Mouse (Mus musculus): ENCODE data around the gene Ssbp2. TPM values are rescaled to one million over a fixed set of nuclear protein-coding genes. Genes with fewer than 3 reads are reported as not detected.

Ssbp2 gene
- polyA plus RNA-seq, 1 experiment: 2.5 TPM

GRCm38 (mm10) chr13:91540145-91541068, 80.3 kb downstream of the Ssbp2 start:
- H3K36me3 ChIP-seq (ENCODE audit: control insufficient read depth): peaks cover 40% of the 10 kb centered on the region
- H3K27me3 ChIP-seq (ENCODE audit: control insufficient read depth): no peaks in the 10 kb centered on the region
- no peak overlapping the region for H3K4me3 ChIP-seq (replicated peaks)
- no peak for TF ChIP-seq TAL1 (IDR thresholded peaks at IDR 0.05; ENCODE audit: low read length)
- TF ChIP-seq GATA1 (IDR thresholded peaks at IDR 0.05; ENCODE audit: low read length): no peak
- no peaks in the 10 kb centered on the region for H3K9me3 ChIP-seq (ENCODE audit: control insufficient read depth, low read length)
- peaks cover 46% of the 10 kb centered on the region for H3K4me1 ChIP-seq (ENCODE audit: control insufficient read depth)

DNA sequence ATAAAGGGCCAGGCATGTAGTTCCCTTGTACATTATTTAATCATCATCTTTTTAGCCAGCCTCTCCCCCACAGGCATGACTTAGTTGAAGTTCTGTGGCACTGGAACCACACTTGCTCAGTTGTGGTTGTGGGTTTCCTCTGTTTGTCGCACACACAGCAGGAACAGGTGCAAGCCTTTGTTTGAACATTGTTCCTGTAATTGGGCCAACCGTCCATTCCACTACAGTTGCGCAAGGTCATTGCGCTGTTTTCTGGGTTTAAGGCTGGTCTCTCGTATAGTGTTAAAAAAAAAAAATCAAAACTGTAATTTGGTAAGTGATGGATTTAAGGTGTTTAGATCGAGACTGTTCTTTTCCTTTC, 81.0 kb downstream of the Ssbp2 start:
- H3K36me3 ChIP-seq (ENCODE audit: control insufficient read depth): peaks cover 42% of the 10 kb centered on the region
- no peaks in the 10 kb centered on the region for H3K9me3 ChIP-seq (ENCODE audit: control insufficient read depth, low read length)
- TF ChIP-seq GATA1 (IDR thresholded peaks at IDR 0.05; ENCODE audit: low read length): no peak
- TF ChIP-seq TAL1 (IDR thresholded peaks at IDR 0.05; ENCODE audit: low read length): no peak
- no peak overlapping the region for H3K4me3 ChIP-seq (replicated peaks)
- no peaks in the 10 kb centered on the region for H3K27me3 ChIP-seq (ENCODE audit: control insufficient read depth)
- H3K4me1 ChIP-seq (ENCODE audit: control insufficient read depth): peaks cover 46% of the 10 kb centered on the region

DNA sequence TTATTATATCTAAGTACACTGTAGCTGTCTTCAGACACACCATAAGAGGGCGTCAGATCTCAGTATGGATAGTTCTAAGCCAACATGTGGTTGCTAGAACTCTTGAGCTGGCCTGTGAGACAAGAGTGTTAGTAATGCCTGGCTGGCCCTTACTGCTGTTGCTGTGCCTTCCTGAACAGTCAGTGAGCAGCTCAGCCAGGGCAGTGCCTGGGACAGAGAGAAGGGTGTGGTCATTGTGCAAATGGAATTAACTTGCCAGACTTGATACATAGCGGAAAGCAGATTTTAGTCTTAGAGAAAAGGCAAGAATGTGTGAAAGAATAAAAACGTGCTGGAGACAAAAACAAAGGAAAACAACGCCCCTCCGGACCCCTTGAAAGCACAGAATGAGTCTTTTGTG, 83.5 kb downstream of the Ssbp2 start:
- no peak overlapping the region for H3K4me3 ChIP-seq (replicated peaks)
- H3K36me3 ChIP-seq (ENCODE audit: control insufficient read depth): peaks cover 43% of the 10 kb centered on the region
- H3K27me3 ChIP-seq (ENCODE audit: control insufficient read depth): no peaks in the 10 kb centered on the region
- peaks cover 36% of the 10 kb centered on the region for H3K4me1 ChIP-seq (ENCODE audit: control insufficient read depth)
- no peaks in the 10 kb centered on the region; the same call in 1 of the 2 replicates for H3K9me3 ChIP-seq (ENCODE audit: control insufficient read depth, low read length)
- no peak for TF ChIP-seq GATA1 (IDR thresholded peaks at IDR 0.05; ENCODE audit: low read length)
- no peak for TF ChIP-seq TAL1 (IDR thresholded peaks at IDR 0.05; ENCODE audit: low read length)

GRCm38 (mm10) chr13:91564047-91564446, 104.0 kb downstream of the Ssbp2 start:
- TF ChIP-seq TAL1 (IDR thresholded peaks at IDR 0.05; ENCODE audit: low read length) (no peak), GATA1 (IDR thresholded peaks at IDR 0.05; ENCODE audit: low read length) (no peak)
- H3K9me3 ChIP-seq (ENCODE audit: control insufficient read depth, low read length): no peaks in the 10 kb centered on the region
- H3K36me3 ChIP-seq (ENCODE audit: control insufficient read depth): peaks cover 22% of the 10 kb centered on the region
- H3K4me3 ChIP-seq (replicated peaks): no peak overlapping the region
- H3K4me1 ChIP-seq (ENCODE audit: control insufficient read depth): no peaks in the 10 kb centered on the region; the same call in 1 of the 2 replicates
- H3K27me3 ChIP-seq (ENCODE audit: control insufficient read depth): no peaks in the 10 kb centered on the region

- TF ChIP-seq TAL1 (IDR thresholded peaks at IDR 0.05; ENCODE audit: low read length) (no peak), GATA1 (IDR thresholded peaks at IDR 0.05; ENCODE audit: low read length) (no peak)
- Histone ChIP-seq H3K4me3 (replicated peaks) (no peak overlapping the region), H3K36me3 (ENCODE audit: control insufficient read depth) (peaks cover 22% of the 10 kb centered on the region), H3K27me3 (ENCODE audit: control insufficient read depth) (no peaks in the 10 kb centered on the region), H3K4me1 (ENCODE audit: control insufficient read depth) (no peaks in the 10 kb centered on the region; the same call in 1 of the 2 replicates), H3K9me3 (ENCODE audit: control insufficient read depth, low read length) (no peaks in the 10 kb centered on the region)
Observed at GRCm38 (mm10) chr13:91564755-91565154, 104.7 kb downstream of the Ssbp2 start.

GRCm38 (mm10) chr13:91581504-91581903, 121.4 kb downstream of the Ssbp2 start:
- TF ChIP-seq TAL1 (IDR thresholded peaks at IDR 0.05; ENCODE audit: low read length) (no peak), GATA1 (IDR thresholded peaks at IDR 0.05; ENCODE audit: low read length) (no peak)

DNA sequence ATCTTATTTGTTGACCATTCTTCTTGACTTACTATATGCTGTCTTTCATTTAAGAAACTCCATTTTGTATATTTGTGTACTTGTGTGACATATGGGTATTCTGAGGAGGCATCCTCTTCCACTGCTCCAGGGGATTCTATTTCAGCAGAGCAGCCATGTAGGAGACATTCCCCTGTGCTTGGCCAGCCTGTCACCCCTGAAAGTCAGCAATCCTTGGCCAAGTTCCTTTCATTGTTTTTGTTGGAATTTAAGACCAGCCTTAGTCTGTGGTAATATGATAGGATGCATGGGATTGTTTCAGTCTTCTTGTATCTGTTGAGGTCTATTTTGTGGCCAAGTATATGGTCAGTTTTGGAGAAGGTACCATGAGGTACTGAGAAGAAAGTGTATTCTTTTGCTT, 122.1 kb downstream of the Ssbp2 start:
- TF ChIP-seq TAL1 (IDR thresholded peaks at IDR 0.05; ENCODE audit: low read length): no peak
- no peak for TF ChIP-seq GATA1 (IDR thresholded peaks at IDR 0.05; ENCODE audit: low read length)
- peaks cover 7% of the 10 kb centered on the region for H3K4me1 ChIP-seq (ENCODE audit: control insufficient read depth)
- H3K27me3 ChIP-seq (ENCODE audit: control insufficient read depth): no peaks in the 10 kb centered on the region
- no peaks in the 10 kb centered on the region; the same call in 1 of the 2 replicates for H3K36me3 ChIP-seq (ENCODE audit: control insufficient read depth)
- no peak overlapping the region for H3K4me3 ChIP-seq (replicated peaks)
- H3K9me3 ChIP-seq (ENCODE audit: control insufficient read depth, low read length): no peaks in the 10 kb centered on the region

More at GRCm38 (mm10) chr13:91581504-91581903, 121.4 kb downstream of the Ssbp2 start:
- Histone ChIP-seq H3K4me3 (replicated peaks) (no peak overlapping the region), H3K9me3 (ENCODE audit: control insufficient read depth, low read length) (no peaks in the 10 kb centered on the region), H3K36me3 (ENCODE audit: control insufficient read depth) (no peaks in the 10 kb centered on the region; the same call in 1 of the 2 replicates), H3K4me1 (ENCODE audit: control insufficient read depth) (peaks cover 7% of the 10 kb centered on the region), H3K27me3 (ENCODE audit: control insufficient read depth) (no peaks in the 10 kb centered on the region)

DNA sequence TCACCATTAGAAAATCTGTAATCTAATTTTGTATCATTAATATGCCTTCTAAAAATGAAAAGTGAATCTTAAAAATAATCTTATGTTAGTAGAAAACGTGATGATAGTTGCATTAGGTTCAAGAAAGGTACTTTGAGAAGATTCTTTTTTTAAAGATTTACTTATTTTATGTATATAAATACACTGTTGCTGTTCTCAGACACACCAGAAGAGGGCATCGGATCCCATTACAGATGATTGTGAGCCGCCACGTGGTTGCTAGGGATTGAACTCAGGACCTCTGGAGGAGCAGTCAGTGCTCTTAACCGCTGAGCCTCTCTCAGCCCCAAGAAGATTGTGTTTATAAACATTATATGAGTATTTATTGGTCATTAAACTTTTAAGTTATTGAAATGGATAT, 126.3 kb downstream of the Ssbp2 start:
- TF ChIP-seq GATA1 (IDR thresholded peaks at IDR 0.05; ENCODE audit: low read length): no peak
- no peak for TF ChIP-seq TAL1 (IDR thresholded peaks at IDR 0.05; ENCODE audit: low read length)
- H3K4me1 ChIP-seq (ENCODE audit: control insufficient read depth): peaks cover 5% of the 10 kb centered on the region
- no peaks in the 10 kb centered on the region for H3K9me3 ChIP-seq (ENCODE audit: control insufficient read depth, low read length)
- no peaks in the 10 kb centered on the region for H3K27me3 ChIP-seq (ENCODE audit: control insufficient read depth)
- H3K36me3 ChIP-seq (ENCODE audit: control insufficient read depth): no peaks in the 10 kb centered on the region
- H3K4me3 ChIP-seq (replicated peaks): no peak overlapping the region

GRCm38 (mm10) chr13:91588475-91588874, 128.4 kb downstream of the Ssbp2 start:
- Histone ChIP-seq H3K4me3 (replicated peaks) (no peak overlapping the region), H3K9me3 (ENCODE audit: control insufficient read depth, low read length) (no peaks in the 10 kb centered on the region), H3K36me3 (ENCODE audit: control insufficient read depth) (peaks cover 3% of the 10 kb centered on the region; the same call in 1 of the 2 replicates), H3K27me3 (ENCODE audit: control insufficient read depth) (no peaks in the 10 kb centered on the region), H3K4me1 (ENCODE audit: control insufficient read depth) (peaks cover 5% of the 10 kb centered on the region)
- TF ChIP-seq TAL1 (IDR thresholded peaks at IDR 0.05; ENCODE audit: low read length) (no peak), GATA1 (IDR thresholded peaks at IDR 0.05; ENCODE audit: low read length) (no peak)

Data from erythroblast, embryonic 14.5 days (primary cell).